Mouse (Mus musculus) limb, embryonic 10.5 days (tissue): ENCODE measurements at regions not wholly inside any gene's neighbourhood (a gene's known extent, or its start where the extent isn't known, plus 50 kb on each side); places are given as distances from the start of the nearest gene placed in this dataset.

Source experiments
- DNase-seq: peaks from one replicate; pipeline ENCODE4 v3.0.0-alpha.2; 2017; ENCODE audit warnings: low spot score
- H3K27ac ChIP-seq: fragments of 300-500 bp; sonication (generic); 2 replicates; pipeline ENCODE4 v1.5.1; 2016; ENCODE audit warnings: mild to moderate bottlenecking
- H3K27me3 ChIP-seq: fragments of 300-500 bp; sonication (generic); 2 replicates; pipeline ENCODE4 v1.6.1; 2016; ENCODE audit warnings: low read depth, mild to moderate bottlenecking; ENCODE audit not compliant: poor library complexity, severe bottlenecking
- H3K36me3 ChIP-seq: fragments of 300-500 bp; sonication (generic); 2 replicates; pipeline ENCODE4 v1.6.1; 2016; ENCODE audit warnings: mild to moderate bottlenecking, moderate library complexity
- H3K4me1 ChIP-seq: fragments of 300-500 bp; sonication (generic); 2 replicates; pipeline ENCODE4 v1.6.1; 2016
- H3K4me3 ChIP-seq: fragments of 300-500 bp; sonication (generic); 2 replicates; pipeline ENCODE4 v1.5.1; 2016; ENCODE audit warnings: mild to moderate bottlenecking, moderate library complexity
- H3K9me3 ChIP-seq: fragments of 300-500 bp; sonication (generic); replicated peaks from 2 replicates; pipeline ENCODE4 v1.6.1; 2016; ENCODE audit warnings: mild to moderate bottlenecking
- WGBS: fragments of 180-500 bp; shearing (Covaris S2); methylation state at CpG from one replicate; pipeline ENCODE4 v1.1.7; 2016; 5-methylcytosine and 5-hydroxymethylcytosine counted together

DNA sequence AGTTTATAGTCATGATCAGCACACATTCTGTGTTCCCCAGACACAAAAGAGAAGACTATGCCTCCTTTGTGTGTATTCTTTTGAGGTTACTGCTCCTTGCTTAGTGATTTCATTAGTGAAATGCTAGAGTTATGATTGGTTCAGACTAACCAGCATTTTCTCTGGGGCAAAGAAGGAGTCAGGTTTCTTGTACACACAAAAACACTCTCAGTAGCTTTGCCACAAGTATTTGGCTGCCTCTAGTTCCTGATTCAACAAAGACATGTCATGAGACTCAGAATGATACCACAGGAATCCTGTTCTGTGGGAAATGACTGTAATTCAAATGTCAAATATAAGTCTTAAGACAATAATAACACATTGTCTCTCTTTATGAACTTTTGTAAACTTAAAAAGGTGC is 86.9 kb downstream of the Alx1 start:
- Histone ChIP-seq H3K9me3 (no peaks in the 10 kb centered on the region), H3K4me1 (no peaks in the 10 kb centered on the region), H3K4me3 (no peak overlapping the region), H3K27ac (no peak overlapping the region), H3K36me3 (no peaks in the 10 kb centered on the region), H3K27me3 (no peaks in the 10 kb centered on the region)
- DNase-seq: no peak

DNA sequence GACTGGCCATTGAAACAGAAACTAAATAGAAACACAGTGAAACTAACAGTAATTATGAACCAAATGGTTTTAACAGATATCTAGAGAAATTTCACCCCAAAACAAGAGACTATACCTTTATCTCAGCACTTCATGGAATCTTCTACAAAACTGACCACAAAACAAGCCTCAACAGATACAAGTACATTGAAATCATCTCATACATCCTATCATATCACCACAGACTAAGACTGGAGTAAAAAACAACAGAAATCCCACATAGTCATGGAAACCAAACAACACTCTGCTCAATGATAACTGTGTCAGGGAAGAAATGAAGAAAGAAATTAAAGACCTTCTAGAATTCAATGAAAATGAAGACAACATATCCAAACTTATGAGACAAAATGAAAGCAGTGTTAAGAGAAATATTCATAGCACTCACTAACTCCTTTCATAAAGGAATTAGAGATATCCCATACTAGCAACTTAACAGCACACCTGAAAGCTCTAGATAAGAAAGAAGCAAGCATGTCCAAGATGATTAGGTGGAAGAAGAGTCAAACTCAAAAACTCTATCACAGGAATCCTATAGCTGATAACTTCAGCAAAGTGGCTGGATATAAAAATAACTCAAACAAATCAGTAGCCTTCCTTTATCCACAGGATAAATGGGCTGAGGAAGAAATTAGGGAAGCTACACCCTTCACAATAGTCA is 89.0 kb downstream of the Alx1 start:
- H3K36me3 ChIP-seq: no peaks in the 10 kb centered on the region
- H3K27me3 ChIP-seq: no peaks in the 10 kb centered on the region
- no peak overlapping the region for H3K4me3 ChIP-seq
- no peaks in the 10 kb centered on the region for H3K9me3 ChIP-seq
- H3K27ac ChIP-seq: no peak overlapping the region
- DNase-seq: no peak
- no peaks in the 10 kb centered on the region for H3K4me1 ChIP-seq

DNA sequence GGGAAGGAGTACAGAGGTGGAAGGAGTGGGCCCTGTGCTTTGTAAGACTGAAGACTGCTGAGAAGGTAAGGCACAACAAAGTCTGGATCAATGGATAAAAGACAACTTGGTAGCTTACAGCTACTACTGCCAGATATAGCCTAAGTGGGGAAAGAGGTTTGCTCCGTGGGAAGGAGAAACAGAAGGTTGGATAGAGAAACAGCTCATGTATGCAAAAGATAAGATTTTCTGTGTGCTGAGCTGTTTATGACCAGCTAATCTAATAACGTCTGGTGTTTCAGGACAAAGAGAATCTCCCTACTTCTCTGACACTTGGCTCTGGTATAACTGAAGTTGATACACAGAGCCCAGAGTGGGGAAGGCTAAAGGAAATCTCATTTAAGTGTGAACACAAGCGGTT is 98.6 kb downstream of the Alx1 start:
- no peak for DNase-seq
- no peak overlapping the region for H3K4me3 ChIP-seq
- H3K4me1 ChIP-seq: no peaks in the 10 kb centered on the region
- no peaks in the 10 kb centered on the region for H3K9me3 ChIP-seq
- 70% methylated on average over 3 of the region's 3 CpGs for WGBS
- no peaks in the 10 kb centered on the region for H3K27me3 ChIP-seq
- H3K27ac ChIP-seq: no peak overlapping the region
- H3K36me3 ChIP-seq: no peaks in the 10 kb centered on the region

DNA sequence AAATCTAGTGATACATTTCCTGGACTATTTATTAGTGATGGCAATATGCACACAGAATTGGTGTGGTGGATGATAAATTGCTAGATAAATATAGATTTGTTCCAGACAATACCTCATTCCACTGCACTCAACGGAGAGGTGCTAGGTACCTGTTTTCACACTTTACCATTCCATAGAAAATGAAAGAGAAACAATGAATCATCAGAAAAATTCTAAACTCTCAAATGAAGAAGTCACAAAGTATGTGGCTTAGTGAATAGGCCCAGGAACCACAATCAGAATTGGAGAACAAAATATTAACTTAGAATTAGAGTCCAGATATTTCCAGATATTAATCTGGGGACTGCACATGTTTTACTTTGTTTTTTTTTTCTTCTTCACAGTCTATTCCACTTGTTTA is 101.4 kb downstream of the Alx1 start:
- no peak for DNase-seq
- H3K4me1 ChIP-seq: no peaks in the 10 kb centered on the region
- H3K36me3 ChIP-seq: no peaks in the 10 kb centered on the region
- WGBS: 66% methylated on average over 1 of the region's 1 CpGs
- no peak overlapping the region for H3K27ac ChIP-seq
- H3K27me3 ChIP-seq: no peaks in the 10 kb centered on the region
- no peak overlapping the region for H3K4me3 ChIP-seq
- no peaks in the 10 kb centered on the region for H3K9me3 ChIP-seq

DNA sequence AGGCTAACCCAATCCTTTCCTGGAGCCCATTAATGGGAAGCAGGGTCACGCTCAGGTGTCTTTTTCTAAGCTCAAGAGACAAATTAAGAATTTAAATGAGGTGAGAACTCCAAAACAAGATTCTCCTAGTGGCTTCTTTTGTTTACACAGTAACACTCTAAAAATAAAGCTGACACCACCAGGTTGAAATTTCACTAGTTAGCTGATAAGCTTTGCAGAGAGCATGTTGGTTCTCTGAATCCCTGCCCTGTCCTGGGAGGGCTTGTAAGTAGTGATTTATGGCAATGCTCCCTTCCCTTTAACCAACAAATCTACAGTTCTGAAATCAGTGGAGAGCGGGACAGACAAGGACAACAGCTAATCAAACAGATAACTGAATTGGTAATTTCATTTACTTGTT is 132.6 kb downstream of the Alx1 start:
- Histone ChIP-seq H3K4me1 (no peaks in the 10 kb centered on the region), H3K27me3 (no peaks in the 10 kb centered on the region), H3K4me3 (no peak overlapping the region), H3K27ac (no peak overlapping the region), H3K36me3 (no peaks in the 10 kb centered on the region), H3K9me3 (no peaks in the 10 kb centered on the region)
- no peak for DNase-seq
- WGBS: 17% methylated on average over 2 of the region's 2 CpGs

DNA sequence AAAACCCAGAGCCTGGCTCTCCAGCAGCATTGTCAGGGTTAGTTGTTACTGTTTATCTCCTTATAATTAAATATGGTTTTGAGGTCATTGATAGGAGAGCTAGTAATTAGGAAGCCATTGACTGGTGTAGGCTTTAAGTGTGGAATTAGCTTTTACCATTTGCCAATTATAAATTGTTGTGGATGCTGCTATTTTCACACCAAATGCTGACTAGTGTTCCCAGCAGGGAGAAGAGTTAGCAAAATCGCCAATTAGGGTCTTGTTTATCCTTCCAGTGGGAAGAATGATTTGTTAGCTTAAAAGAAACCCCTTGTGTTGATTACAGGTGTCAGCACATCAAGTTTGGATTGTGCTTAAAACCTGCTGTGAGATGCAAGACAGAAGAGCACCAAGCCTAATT is 134.1 kb downstream of the Alx1 start:
- H3K36me3 ChIP-seq: no peaks in the 10 kb centered on the region
- 10% methylated on average over 1 of the region's 1 CpGs for WGBS
- no peaks in the 10 kb centered on the region for H3K27me3 ChIP-seq
- DNase-seq: no peak
- H3K4me1 ChIP-seq: no peaks in the 10 kb centered on the region
- H3K4me3 ChIP-seq: no peak overlapping the region
- no peak overlapping the region for H3K27ac ChIP-seq
- no peaks in the 10 kb centered on the region for H3K9me3 ChIP-seq

DNA sequence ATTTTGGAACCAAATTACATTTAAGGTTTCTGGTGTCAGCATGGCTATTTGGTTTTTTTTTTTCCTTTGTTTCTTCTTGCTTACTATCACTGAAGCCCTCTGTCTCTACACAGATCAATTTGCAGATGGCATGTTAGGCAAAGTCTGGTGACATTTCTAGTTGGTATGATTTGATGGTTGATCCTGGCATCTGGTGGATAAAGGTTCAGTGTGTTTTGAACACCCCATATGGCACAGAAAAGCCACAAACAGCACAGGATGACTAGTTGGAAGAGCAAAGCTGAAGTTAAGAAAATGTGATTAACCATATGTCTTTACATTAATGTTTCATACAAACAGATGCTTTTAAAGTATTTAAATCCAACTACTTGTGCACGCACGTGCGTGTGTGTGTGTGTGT is 137.6 kb downstream of the Alx1 start:
- H3K27me3 ChIP-seq: no peaks in the 10 kb centered on the region
- no peak overlapping the region for H3K27ac ChIP-seq
- H3K4me3 ChIP-seq: no peak overlapping the region
- WGBS: 92% methylated on average over 3 of the region's 3 CpGs
- no peaks in the 10 kb centered on the region for H3K9me3 ChIP-seq
- H3K36me3 ChIP-seq: no peaks in the 10 kb centered on the region
- no peak for DNase-seq
- no peaks in the 10 kb centered on the region for H3K4me1 ChIP-seq

DNA sequence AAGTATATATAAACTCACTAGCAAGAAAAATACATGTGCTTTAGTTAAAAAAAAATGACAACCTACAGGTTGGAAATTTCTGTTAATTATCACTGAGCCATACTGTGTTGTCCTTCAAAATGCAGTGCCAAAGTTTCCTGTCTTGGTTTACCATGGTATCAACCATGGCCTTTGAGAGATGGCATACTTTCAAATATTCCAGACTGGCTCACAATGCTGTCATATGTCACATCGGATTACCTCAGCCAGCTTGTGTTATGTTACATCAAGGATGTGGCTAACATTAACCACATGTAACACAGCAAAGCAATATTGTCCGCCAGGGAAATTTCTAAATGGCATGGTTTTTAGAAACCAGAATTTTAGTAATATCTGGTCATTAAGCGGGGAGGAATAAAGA is 140.3 kb downstream of the Alx1 start:
- H3K4me3 ChIP-seq: no peak overlapping the region
- H3K4me1 ChIP-seq: no peaks in the 10 kb centered on the region
- DNase-seq: no peak
- no peaks in the 10 kb centered on the region for H3K36me3 ChIP-seq
- H3K9me3 ChIP-seq: no peaks in the 10 kb centered on the region
- 84% methylated on average over 3 of the region's 3 CpGs for WGBS
- no peaks in the 10 kb centered on the region for H3K27me3 ChIP-seq
- H3K27ac ChIP-seq: no peak overlapping the region

DNA sequence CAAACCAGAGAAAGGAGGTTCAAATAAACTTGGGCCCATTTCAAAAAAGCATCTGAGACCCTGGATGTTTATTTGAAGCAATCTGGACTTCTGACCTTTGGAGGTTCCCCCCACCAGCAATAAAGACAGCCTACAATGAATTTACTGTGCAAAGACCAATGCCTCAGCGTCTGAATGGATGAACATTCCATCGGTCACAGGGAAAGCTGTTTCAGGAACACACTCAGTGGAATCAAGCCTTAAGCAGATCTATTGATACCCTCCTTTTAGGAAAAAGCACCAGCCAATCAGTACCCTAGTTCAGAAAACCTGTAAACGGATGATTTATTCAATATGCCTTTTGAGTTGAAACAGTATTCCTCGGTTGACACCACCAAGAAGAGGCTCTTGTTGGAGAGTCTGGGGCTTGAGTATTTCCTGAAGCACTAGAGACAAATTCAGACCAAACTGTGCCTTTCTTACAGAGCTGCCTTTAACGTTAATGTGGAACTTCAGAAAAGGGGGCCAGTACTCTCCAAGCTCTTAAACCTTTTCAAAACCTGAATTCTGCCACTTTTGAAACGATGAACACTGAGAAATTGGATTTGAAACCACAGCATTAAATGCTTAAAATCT is 148.1 kb downstream of the Alx1 start:
- Histone ChIP-seq H3K36me3 (no peaks in the 10 kb centered on the region), H3K27me3 (no peaks in the 10 kb centered on the region), H3K4me1 (peaks cover 11% of the 10 kb centered on the region; the same call in 1 of the 2 replicates), H3K9me3 (no peaks in the 10 kb centered on the region), H3K27ac (no peak overlapping the region), H3K4me3 (no peak overlapping the region)
- WGBS: 63% methylated on average over 6 of the region's 6 CpGs
- no peak for DNase-seq

DNA sequence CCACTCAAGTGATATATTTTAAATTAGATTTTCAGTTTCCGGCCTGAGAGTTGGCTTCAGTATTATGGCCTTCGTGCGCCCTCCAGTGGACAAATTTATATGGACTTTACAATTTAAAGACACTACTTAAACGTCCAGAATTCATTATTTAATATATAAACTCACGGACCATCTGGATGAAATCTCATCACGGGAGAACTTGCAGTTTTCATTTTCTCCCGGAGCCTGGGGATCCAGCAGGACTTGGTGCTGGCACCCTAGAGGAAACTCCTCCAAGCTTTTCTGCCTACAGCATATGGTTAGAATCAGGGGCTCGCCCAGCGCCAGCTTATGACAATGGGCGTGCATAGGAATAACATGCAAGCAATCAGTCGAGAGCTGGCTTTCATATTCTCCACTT is 152.0 kb downstream of the Alx1 start:
- peak; percentile 60 for DNase-seq
- peaks cover 11% of the 10 kb centered on the region; the same call in 1 of the 2 replicates for H3K4me1 ChIP-seq
- no peaks in the 10 kb centered on the region for H3K9me3 ChIP-seq
- H3K27me3 ChIP-seq: no peaks in the 10 kb centered on the region
- peak overlapping the region; percentile 25 for H3K4me3 ChIP-seq
- H3K36me3 ChIP-seq: no peaks in the 10 kb centered on the region
- 33% methylated on average over 11 of the region's 11 CpGs for WGBS
- no peak overlapping the region; the same call in 1 of the 2 replicates for H3K27ac ChIP-seq

DNA sequence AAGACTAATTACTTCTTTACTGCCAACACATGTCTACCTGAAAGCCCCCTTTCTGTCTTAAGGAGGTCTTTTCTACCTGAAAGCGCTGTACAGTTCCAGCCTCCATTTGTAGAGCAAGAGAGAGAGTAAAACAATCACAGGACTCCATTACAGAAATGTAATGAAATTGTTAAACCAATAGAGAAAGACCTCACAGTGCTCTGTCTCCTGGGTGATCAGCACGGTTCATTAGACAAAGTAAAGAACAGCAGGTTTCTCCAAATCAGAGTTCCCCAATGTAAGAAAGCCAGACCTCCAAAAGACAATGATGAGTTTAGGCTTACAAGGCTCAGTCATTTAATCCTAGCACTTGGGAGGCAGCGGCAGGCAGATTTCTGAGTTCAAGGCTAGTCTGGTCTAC is 153.1 kb downstream of the Alx1 start:
- no peak for DNase-seq
- Histone ChIP-seq H3K27ac (no peak overlapping the region), H3K4me3 (no peak overlapping the region), H3K36me3 (no peaks in the 10 kb centered on the region), H3K4me1 (peaks cover 9% of the 10 kb centered on the region; the same call in 1 of the 2 replicates), H3K27me3 (no peaks in the 10 kb centered on the region), H3K9me3 (no peaks in the 10 kb centered on the region)
- 82% methylated on average over 3 of the region's 3 CpGs for WGBS

DNA sequence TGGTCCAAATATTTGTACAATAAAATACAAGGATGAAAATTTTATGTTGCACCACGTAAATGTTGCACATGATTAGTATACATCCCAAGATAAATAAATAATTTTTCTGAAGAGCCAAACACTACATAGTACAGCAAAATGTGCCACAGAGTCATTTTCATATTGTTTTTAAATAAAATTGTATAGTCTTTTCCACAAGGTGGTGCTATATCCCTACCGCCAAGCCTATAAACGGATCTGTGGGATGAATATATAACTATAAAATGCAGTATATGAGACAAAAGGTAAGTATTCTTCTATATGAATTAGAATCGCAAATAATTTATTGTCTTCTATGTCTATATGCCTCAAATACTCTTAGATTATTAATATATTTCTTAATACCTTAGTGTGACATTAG is 163.1 kb downstream of the Alx1 start:
- no peak overlapping the region for H3K27ac ChIP-seq
- no peaks in the 10 kb centered on the region for H3K9me3 ChIP-seq
- H3K4me1 ChIP-seq: no peaks in the 10 kb centered on the region
- no peak overlapping the region for H3K4me3 ChIP-seq
- H3K36me3 ChIP-seq: no peaks in the 10 kb centered on the region
- H3K27me3 ChIP-seq: no peaks in the 10 kb centered on the region
- 40% methylated on average over 4 of the region's 4 CpGs for WGBS
- DNase-seq: no peak

DNA sequence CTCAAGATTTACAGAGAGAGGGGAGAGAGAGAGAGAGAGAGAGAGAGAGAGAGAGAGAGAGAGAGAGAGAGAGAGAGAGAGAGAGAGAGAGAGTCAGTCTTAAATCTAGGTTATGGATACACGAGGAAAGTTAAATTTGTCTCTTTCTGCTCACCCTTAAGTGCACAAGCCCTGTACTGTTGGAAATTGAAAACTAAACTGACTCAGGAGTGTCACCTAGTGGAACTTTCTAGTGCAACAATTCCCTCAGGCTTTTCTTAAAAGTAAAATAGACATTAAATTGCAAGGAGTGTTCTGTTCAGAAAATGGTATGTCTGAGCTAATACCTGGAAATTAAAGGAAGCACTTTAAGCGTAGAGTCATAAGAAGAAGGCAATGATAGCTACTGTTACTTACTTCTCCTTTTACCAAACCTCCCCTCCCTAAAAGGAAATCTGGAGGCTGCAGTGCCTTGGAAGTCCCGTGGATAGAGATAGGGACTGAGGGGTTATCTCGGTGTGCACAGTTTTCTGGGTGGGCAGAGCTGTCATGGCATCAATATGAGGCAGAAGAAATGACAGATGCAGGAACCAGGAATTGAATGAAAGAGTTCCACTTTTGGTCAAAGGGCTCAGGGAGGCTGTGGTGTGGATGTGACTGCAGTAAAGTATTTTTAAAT is 193.3 kb downstream of the Alx1 start:
- Histone ChIP-seq H3K27me3 (no peaks in the 10 kb centered on the region), H3K4me1 (no peaks in the 10 kb centered on the region), H3K27ac (no peak overlapping the region), H3K36me3 (no peaks in the 10 kb centered on the region), H3K9me3 (no peaks in the 10 kb centered on the region), H3K4me3 (no peak overlapping the region)
- no peak for DNase-seq
- WGBS: 60% methylated on average over 4 of the region's 4 CpGs
